Mouse (Mus musculus) right cerebral cortex, postnatal 10 days (tissue): ENCODE measurements around the gene Ddx41.

Experiments
- DNase-seq, 2 experiments: peaks; one replicate each; pipeline ENCODE4 v3.0.0; 2021; ENCODE audit warnings: low spot score in 2 of 2

Gene Ddx41

DNA sequence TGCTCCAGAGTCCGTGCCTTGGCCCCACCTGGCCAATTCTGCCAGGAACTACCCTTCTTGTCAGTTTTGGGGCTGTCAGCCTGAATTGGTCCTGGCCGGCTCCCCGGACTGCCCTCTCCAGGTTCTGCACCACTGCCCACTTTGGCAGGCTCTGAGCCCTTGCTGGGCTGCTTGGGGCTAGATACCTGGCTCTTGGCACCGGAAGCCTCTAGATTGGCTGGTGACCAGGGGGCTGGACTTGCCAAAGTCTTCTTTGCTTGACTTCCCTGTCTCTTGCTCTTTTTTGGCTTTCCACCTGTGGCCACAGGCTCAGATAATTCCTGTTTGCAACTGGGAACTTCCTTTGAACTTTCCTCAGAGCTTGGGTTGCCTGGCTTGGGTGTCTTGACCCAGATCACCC, 6.4 kb upstream of the Ddx41 start:
- DNase-seq = no peak

DNA sequence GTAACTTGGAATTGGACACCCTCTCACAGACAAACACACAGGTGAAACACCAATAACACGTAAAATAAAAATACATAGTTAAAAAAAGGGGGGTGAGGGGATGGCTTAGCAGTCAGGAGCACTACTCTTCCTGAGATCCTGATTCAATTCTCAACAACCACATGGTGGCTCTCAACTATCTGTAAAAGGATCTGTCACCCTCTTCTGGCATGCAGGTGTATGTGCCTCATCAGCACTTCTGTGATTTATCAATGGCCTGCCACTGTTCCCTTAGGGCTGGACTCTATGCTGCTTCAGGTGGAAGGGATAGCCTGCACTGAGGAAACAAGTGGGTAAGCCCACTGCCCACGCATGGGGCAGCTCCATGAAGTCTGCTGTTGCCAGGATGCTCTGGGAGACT, 4.5 kb upstream of the Ddx41 start:
- peak in 1 of 2 experiments; percentile 62 for DNase-seq

DNA sequence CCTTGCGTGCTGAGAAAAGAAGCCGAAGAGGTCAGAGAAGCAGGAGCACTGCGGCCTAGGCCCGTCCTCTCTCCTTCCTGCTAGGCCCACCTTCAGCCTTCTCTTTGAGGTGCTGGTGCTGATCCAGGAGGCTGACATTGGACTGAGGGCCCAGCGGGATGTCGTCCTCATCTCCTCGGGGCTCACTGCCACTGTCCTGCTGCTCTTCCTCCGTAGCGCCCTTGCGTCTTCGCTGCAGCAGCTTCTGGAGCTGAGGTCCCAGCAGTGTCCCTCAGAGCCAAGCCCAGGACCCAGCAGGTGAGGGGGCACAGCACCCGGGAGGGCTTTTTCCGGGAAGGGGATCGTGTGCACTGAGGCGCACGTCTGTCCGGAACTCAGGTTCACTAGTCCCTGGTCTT, 663 bp downstream of the Ddx41 start:
- no peak for DNase-seq

DNA sequence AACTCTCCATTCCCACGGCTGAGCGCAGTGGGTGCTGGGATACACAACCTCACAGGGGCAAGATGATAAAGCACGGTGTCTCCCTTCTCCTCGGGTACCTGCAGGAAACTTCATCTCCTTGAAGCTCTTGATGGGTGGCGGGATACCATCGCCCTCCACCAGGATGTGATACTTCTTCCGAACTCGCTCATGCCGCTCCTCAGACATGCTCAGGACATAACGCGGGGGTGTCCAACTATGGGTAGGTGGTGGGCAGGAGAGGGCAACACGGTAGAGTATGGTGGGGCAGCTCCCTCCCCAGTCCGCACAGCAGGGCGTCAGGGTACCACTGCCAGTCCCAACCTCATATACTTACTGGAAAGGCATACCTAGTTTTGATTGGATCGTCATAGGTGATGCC, 1.3 kb downstream of the Ddx41 start:
- no peak for DNase-seq

DNA sequence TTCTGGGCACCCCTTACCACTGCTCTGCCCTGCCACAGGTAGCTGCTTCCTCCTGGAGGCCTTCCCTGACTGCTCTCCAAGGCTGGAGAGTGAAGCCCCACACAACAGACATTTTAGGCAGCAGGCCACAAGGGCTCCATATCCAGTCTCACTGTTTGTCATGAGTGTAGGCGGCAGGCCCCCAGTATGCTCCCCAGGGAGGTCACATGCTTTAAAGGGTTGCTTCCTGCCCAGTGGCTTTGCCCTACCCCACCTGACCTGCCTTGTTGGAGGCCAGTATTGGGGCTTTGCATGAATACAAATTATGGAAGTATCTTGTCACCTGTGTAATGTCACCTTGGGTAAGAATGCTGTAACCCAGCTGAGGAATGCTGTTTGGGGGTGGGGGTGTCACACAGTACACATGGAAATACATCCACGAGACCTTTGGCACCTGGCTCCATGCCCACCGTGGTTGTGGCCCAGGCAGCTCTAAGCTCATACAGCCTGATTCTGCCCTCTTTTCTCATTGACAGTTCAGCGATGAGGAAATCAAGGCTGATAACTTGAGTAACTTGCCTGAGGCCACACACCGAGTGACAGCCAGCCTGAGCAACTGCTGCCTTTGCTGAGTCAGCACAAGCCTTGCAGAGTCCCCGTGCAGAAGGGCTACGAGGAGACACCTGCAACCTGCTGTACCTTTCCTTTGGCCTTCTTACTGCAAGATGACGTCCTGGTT, 7.1 kb downstream of the Ddx41 start, which contains the start of gene Dok3:
Dok3 (minus strand) TSS at position 99 of the 718 bp plus-strand sequence.
- no peak for DNase-seq

DNA sequence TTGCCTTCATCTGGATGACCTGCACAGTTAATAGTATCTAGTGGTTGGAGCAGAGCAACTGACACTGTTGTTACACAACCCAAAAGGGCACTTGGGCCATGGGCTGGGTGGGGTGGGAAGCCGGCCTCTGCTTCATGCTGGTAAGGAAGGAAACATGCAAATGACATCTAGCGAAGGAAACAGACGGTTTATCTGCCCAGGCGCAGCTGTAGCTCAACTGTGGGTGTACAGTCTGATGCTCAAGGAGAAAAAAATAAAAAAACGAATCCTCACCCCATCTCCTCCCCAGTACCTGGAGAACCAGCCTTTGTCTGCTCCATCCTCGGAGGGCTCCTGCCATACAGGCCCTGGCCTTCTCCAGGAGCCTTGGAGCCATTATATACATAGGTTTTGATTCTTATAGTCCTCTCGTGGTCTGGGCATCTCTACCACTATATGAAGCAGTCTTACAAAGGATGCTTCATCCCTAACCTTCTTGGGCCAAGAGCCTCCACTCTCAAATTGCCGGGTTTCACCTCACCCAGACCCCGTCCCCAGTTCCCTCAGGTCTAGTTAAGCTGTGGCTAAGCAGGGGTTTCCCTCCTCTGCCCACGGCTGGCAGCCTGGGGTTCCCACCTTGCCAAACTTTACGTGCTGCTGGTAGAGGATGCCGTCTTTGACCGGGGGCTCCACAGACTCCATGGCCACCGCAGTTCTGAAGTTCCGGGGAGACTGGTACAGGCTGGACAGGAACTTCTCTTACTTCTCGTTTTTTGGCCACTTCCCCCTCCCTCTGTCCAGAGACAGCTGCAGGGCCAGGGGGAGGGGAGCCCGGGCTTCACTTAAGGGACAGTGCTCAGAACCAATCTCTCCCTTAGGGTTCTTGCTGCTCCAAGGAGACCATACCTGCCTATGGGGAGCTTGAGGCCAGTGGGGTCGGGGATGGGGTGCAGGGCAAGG, 8.4 kb downstream of the Ddx41 start:
- DNase-seq = peak in 1 of 2 experiments; percentile 48

DNA sequence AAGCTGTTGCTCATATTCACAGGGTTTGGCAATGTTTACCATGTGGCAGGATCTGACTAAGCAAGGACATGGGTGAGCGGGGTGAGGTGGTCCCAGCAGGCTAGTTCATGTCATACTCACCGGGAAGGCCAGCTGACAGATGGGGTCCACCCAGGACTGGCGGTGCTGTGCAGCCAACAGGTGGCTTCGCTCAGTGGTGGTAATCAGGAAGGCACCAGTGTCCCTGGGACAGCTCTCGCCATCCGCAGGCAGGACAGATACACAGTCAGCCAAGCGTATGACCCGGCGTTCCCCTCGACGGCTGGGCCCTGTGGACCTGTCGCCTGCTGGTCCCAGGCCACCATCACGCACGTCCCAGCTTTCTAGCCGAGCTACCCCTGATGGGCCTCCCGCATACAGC, 9.2 kb downstream of the Ddx41 start:
- DNase-seq = no peak

DNA sequence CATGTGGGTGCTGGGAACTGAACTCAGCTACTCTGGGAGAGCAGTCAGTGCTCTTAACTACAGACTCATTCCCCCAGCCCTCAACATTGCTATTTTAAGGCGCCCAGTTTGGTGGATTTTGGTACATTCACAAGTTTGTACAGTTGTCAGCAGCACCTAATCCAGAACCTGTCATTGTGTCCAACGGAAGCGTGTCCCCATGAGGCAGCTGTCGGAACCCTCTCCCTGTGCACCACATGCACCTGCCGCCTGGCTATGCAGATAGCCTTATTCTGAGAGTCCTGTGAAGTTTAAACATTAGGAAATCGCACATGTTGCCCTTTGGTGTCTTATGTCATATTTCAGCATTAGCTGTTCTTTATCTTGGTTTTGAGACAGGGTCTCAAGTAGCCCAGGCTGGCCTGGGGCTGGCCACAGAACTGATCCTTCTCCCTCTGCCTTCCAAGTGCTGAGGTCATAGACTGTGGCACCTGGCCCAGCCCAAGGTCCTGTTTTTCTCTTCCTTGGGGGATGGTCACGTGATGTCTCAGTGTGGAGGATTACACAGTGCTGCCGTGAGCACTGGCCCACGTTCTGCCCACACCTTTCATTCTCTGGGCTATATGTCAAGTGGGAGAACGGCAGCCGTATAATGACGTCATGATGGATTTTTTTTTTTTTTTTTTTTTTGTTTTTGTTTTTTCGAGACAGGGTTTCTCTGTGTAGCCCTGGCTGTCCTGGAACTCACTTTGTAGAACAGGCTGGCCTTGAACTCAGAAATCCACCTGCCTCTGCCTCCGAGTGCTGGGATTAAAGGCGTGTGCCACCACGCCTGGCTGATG, 10.5 kb downstream of the Ddx41 start:
- DNase-seq = no peak

DNA sequence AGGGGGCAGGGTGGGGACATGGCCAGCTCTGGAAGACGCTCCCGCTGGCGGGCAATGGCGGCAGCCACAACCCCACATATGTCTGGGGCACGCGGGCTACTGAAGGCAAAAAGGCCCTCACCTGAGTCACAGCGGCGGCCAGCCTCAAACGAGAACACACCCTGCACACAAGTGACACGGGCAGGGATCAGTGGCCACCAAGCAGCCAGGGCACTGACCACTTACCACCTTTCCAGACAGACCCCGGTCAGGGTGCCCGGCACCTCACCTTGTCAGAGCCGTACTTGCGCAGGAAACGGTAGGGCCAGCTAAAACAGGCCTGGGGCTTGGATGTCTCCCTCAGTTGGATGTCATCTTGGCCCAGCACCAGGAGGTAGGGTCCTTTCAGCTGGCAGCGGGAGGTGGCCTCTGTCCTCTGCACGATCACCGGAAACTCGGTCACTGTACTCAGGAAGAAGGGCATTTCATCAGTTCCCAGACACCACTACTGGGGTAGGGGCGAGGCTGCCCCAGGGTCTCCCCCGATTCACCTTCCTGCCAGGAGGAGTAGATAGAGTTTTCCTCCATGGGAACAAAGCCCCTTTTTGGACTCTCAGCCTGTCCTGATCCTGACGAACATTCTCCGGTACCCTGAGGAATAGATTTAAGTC, 12.4 kb downstream of the Ddx41 start:
- DNase-seq = no peak

DNA sequence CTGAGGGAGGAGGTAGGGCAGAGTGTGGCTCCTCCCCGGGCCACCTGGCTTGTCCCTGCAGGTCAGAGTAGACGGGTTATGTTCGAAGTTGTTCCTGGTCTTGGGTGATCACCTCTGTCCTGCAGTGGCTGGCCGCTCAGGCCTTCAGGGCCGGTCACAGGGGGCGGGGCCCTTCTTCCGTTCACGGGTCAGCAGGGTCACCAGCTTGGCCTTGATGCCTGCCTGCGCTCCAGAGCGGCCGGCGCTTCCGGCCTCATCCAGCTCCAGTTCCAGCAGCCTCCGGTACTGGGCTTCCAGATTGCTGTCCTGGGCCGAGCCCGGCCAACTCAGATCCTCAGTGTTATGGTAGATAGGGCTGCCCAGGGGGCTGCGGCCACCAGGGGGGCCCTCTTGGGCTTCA, 13.2 kb downstream of the Ddx41 start:
- DNase-seq = no peak

DNA sequence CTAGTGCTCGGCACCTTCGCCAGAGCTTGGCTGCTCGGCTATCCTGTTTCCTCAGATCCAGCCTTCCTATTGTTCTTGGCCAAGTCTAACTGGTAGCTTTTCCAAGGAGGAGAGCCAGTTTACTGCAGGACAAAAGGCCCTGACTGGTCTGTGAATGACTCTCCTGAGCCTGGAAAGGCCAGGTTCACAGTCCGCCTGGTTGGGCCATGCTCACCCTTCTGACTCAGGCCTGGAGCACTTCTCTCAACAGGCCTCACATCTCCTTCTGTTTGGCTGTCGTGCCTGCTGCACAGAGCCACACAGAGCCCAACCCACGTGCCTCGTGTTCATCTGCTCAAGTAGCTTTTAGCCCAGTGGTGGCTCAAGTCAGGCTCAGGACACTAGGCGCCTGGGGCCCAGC, 13.7 kb downstream of the Ddx41 start:
- DNase-seq = no peak

DNA sequence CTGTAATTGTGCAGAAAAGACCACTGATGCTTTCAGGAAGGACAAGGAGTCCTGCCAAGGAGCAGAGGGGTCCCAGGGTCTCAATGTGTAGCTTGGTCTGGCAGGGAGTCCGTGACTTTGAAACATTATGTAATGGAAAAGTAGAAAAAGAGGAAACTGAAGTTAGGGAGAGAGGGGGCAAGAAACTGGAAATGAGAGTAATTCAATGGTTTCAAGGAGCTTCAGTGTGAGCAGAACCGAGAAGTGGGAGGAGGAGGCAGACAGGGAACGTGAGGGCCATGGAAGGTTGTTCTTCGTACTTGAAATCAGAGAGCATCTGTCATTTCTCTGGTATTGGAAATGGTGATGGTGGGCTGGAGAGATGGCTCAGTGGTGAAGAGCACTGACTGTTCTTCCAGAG, 16.9 kb downstream of the Ddx41 start:
- no peak for DNase-seq

DNA sequence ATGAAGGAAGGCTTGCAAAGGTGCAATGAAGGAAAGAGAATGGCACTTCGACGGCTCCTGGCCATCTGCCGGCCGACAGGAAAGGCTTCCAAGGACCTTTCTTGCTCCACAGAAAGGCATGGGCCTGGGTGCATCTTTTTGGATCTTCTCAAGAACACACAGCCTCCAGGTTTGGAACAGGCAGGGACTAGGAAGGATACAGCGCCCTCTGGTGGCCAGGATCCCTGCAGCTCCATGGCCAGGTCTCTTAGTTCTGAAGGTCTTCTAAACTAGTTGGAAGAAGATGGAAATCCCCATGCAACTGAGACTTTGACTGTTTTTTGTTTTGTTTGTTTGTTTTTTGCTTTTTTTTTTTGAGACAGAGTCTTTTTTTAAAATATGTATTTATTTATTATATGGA, 19.5 kb downstream of the Ddx41 start:
- peak; percentile 90 to 92 for DNase-seq

DNA sequence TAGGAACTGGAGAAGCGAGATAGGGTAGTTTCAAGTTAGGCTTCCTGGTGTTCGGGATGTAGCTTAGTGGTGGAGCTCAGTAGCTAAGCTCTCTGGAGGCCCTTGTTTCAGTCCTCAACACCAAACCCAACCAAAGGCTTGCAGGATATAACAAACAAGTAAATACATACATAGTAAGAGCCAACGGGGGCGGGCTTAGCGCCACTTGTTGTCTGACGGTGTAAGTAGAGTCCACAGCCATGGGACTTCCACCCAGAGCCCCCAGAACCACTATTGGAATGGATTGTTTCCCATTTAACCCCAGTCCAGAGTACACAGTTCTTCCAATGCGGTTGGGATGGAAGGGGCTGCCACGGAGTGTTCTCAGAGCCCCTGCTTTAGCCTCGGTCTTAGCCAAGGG, 22.6 kb downstream of the Ddx41 start:
- no peak for DNase-seq

DNA sequence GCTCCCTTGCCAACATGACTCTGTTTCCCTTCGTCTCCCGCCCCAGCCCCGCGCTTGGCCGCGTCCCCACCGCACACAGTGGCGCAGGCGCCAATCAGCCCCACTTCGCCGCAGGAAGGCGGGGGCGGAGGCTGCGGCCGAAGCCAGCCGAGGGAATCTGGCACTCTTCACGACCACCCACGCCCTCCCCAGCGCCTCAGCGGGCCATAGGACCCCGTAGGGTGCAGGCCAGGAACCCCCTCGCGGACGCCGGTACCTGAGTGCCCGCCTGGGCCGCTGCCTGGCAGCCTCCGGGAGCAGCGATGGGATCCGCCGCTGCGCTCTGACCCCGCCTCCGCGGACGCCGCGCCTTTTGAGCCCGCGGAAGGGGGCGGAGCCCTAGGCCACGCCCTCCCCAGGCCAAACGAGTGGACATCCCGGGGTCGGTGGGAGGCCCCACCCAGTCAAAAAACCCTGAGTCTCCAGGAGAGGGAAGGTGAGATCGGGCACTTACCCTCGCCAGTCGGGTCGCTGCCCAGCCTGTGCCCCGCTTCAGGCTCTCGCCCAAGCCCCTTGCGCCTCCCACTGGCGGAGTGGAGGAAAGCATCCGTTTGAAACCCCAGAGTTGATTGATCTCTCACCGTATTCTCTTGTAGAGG, 23.2 kb downstream of the Ddx41 start, which contains the start of gene Pdlim7:
Pdlim7 (minus strand) TSS at position 566 of the 638 bp plus-strand sequence.
- DNase-seq = peak; percentile 87

DNA sequence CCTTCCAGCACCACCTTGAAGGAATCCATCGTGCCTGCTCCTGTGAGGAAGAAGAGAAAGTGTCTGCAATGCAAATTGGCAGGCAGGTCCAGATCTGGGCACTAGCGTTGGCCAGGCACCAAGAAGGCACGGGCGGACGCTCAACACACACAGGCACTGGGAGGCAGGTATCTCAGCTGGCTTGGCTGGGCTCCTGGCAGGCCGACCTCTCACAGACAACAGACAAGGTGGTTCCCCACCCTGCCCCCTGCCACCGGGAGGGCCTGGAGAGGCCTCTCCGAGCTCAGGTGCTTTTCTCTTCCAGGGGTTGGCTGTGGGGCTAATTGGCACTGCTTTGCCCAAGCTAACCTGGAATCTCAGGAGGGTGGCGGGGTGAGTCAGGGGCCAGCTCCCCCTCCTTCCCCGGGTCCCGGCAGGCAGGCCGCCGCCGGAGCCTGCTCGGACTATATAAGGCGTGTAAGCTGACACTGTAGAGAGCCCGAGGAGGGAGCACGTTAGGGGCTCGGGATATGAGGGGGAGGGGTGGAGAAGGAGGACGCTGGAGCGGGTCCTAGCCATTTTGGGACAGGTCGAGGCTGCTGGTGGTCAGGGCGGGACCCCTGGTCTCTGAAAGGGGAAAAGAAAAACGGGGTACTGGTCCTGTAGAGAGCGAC, 24.0 kb downstream of the Ddx41 start:
- peak; percentile 59 to 62 for DNase-seq

DNA sequence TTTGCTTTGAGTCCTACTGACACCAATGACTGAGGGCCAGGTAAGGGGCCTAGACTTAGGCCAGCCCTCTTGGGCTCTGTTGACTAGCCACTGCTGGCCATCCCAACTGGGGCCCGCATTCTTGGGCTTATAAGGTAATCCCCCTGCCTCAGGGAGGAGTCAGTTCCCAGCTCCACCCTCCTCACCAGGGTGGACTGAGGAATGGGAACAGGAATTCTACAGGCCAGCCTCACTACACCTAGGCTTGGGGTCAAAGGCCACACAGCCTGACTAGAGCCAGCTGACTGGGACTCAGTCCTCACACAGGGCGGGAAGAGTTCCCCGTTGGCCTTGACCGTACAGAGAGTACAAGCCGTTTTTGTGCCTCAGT, 25.0 kb downstream of the Ddx41 start:
- no peak for DNase-seq

DNA sequence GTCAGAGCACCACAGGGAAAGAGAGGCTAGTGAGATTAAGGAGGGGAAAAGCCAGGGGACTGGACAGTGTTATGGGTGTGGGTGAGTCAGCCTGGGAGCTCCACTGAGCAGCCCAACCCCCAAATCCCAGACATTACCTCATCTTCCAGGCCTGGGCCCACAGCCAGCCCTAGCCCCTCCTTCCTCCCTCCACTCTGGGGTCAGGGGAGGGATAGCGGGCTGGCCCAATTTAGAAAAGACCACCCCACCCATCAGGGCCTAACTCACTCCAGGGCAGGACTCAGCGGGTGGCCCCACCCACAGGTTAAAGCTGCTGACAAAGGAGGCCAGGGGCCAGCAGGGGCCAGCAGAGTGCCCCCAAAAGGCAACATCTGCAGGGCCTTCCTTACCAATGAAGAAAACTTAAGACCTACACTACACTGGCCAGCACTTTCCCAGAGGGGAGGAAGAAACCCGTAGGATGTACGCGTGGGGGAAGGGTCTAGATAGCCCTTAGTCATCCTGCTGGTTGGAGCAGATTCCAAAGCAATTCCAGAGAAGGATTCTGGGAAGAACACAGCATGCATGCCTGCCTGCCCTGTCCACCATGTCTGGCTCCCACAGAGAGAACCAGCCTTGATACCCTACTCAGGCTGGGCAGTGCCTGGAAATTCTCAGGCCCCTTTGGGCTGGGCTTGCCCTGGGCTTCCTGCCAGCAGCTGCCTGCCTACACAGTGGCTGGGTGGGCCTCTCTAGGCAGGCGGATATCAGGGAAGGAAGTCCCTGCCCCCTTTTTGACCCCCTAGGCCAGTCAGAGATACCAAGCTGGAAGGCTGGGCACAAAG, 25.6 kb downstream of the Ddx41 start:
- DNase-seq = peak in 1 of 2 experiments; percentile 61

DNA sequence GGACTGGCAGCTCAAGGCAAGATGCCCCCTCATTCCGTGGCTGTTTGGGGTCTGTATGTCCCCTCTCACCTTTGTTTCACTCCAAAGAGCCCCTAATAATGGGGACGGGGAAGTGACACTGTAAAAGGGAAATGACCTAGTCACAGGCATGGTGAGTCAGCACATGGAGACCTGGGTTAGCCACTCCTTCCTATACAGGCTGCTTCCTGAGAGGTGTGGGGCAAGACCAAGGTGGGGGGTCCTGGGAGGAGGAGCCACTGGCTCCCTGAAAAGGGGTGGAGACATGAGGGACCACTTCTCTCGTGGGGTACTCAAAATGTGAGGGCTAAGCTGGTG, 26.2 kb downstream of the Ddx41 start:
- DNase-seq = no peak

DNA sequence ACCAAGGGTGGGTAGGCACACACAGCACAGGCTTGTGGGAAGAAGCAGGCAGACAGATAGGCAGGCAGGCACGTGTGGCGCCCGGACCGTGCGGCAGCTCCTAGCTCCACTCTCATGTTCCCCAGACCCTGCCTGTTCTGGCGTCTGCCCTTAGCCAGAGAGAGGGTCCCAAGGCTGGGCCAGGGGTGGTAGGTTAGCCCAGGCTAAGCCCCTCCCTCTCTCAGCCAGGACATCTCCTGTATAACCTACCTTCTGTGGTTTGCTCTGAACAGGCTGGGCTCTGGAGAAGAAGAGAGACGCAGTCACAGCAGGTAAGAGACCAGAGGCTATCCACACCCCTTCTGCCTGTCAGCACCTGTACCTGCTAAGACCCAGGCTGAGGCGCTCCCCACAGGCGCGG, 27.9 kb downstream of the Ddx41 start:
- no peak for DNase-seq
